Mouse (Mus musculus) cerebellum, adult 11-12 months (tissue): ENCODE measurements around the gene Nme9.
A peak's percentile ranks its signal among the peaks of the same experiment; 100 is the strongest.

Source experiments
- DNase-seq: peaks from one replicate; pipeline ENCODE4 v3.0.0; 2022

Nme9 gene

GRCm38 (mm10) chr9:99437031-99437764, 14.1 kb upstream of the Nme9 start, which contains the start of gene Mras:
Gene Mras, minus strand, starts transcription at chr9:99437381.
- DNase-seq, result peak; percentile 26

- DNase-seq, result peak; percentile 25
Observed at GRCm38 (mm10) chr9:99437781-99438565, 13.3 kb upstream of the Nme9 start.

GRCm38 (mm10) chr9:99439064-99439463, 12.2 kb upstream of the Nme9 start:
- peak; percentile 20 for DNase-seq

GRCm38 (mm10) chr9:99440941-99441340, 10.3 kb upstream of the Nme9 start:
- DNase-seq, result no peak

DNA sequence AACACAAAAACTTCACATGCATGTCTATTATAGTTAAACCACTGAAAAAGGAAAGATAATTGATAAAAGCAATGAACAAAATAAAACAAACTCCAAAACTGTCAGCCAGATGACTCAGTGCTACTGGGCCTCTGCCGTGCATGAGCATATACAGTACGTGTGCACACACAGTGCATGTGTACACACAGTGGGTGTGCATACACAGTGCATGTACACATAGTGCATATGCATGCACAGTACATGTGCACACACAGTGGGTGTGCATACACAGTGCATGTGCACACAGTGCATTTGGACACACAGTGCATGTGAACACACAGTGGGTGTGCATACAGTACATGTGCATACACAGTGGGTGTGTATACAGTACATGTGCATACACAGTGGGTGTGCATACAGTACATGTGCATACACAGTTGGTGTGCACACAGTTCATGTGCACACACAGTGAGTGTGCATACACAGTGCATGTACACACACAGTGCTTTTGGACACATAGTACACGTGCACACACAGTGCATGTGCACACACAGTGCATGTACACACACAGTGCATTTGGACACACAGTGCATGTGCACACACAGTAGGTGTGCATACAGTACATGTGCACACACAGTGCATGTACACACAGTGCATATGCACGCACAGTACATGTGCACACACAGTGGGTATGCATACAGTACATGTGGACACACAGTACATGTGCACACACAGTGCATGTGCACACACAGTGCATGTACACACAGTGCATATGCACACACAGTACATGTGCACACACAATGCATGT, 9.4 kb upstream of the Nme9 start:
- no peak for DNase-seq

- no peak for DNase-seq
Observed at GRCm38 (mm10) chr9:99444590-99445178, 6.6 kb upstream of the Nme9 start.

DNA sequence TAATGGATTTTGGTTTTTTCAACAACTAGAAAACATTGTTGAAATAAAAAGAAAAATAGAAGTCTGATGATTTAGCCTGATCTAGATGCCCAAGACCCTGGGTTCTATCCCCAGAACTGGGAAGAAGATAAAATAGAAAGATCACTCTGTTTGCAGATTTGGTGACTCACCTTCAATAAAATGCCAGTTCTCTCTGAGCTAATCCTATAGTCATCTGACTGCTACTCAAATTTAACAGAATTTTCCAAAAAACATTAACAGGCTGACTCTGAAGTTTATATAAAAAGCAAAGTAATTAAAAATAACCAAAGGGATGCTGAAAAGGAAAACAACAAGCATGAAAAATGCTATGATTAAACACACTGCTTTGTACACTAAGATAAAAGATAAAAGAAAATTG, 5.0 kb upstream of the Nme9 start:
- DNase-seq, result no peak

GRCm38 (mm10) chr9:99447323-99447722, 4.0 kb upstream of the Nme9 start:
- DNase-seq, result no peak

DNA sequence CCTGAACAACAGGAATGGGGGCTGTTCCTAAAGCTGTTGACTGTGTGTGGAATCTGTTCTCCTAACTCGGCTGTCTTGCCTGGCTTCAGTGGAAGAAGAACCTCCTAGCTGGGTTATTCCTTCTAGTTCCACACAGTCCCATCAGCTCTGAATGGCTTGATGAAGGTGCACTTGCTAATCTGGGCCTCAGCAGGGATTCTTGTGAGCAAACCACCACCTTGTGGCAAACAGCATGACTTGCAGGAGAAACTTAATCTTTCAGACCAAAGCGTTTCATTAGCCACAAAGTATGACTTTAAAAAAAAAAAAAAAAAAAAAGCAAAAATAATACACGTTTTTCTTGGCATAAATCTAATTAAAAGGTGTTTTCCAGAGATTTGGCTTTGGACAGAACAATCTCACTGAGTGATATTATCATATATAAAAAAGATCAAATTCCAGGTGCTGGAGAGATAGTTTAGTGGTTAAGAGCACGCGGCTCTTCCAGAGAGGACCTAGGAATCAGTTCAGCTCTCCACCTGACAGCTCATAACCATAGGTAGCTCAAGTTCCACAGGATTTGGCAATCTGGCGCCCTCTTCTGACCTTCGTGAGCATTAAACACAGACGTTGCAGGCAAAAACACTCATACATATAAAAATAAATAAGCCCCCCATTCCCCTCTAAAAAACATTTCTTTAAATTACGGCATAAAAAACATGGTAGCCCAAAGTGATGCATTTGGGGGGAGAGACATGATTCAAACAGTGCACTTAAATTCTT, 1.2 kb upstream of the Nme9 start:
- no peak for DNase-seq

DNA sequence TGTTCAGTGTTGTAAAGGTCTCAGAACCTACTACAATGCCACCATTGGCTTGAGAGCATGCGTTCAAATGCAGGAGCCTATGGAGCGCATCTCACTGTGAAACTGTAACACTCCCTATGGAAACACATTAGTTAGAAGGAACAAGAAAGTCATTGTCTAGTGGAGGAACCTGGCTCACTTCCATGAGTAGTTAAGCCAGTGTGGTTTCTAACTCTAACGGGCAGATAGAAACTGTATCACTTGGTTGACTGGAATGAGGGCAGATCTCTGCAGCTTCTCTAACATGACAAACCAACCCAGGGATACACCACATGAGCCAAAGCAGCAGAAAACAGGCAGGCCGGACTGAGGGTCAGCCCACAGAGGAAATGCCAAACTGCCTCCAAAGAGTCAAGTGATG, 2.9 kb downstream of the Nme9 start:
- DNase-seq, result no peak

DNA sequence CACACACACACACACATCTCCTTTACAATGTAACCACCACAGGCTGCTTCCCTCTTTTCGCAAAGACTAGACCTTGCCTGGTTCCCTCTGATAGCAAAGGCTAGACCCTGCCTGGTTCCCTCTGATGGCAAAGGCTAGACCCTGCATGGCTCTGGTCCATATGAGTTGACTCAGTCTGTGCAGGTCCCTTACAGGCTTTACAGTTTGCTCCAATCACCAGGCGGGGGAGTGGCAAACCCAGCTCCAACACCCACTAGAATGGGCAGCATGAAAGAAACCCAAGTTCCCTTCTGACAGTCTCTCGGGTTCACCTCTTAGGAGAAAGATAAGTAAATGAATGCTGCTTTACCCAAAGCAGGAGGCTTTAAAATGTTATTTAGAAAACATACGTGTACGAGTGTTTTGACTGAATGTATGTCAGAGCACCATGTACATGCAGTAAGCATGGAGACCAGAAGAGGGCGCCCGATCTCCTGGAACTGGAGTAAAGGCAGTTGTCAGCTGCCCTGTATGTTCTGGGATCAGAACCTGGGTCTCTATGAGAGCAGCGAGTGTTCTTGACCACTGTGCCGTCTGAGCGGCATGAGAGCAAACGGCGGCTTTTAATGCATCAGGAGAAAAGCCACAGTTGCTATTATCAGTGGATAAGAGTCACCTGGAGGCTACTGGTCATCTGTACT, 7.4 kb downstream of the Nme9 start:
- DNase-seq, result peak; percentile 36

DNA sequence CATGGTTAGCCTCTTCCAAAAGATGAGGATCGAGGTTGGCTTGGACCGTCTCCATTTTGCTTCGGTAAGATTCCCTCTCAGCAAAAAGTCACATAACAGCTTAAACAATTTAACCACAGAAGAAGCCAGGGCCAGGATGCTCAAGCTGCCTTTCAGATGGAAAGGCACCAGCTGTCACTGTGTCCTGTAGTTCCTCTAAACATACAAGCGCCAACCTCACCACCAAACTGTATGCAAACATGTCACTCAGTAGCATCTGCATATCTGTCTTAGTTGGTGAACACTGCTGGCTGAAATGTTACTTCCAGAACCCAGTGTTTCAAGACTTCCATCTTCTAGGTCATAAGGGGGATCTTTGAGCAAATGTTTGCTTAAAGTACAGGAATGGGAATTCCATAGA, 8.5 kb downstream of the Nme9 start:
- DNase-seq, result no peak

GRCm38 (mm10) chr9:99464876-99465275, 13.6 kb downstream of the Nme9 start:
- no peak for DNase-seq

DNA sequence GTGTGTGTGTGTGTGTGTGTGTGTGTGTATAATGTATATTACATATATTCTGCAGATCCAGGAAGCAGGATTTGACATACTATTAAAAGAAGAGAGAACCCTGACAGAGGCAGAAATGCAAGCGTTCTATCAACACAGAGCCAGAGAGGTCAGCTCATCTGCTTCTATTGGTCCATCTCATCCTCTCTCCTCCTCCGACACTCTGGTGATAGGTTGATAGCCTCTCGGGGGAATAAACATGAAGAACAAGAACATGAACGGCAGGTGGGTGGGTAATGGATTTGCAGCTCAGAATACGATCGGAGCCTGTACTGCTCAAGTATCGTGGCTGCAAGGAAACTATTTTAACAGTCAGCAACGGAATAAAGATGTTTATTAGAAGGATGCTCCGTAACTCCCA, 17.3 kb downstream of the Nme9 start:
- DNase-seq, result no peak

- no peak for DNase-seq
Observed at GRCm38 (mm10) chr9:99469681-99470273, 18.5 kb downstream of the Nme9 start.

DNA sequence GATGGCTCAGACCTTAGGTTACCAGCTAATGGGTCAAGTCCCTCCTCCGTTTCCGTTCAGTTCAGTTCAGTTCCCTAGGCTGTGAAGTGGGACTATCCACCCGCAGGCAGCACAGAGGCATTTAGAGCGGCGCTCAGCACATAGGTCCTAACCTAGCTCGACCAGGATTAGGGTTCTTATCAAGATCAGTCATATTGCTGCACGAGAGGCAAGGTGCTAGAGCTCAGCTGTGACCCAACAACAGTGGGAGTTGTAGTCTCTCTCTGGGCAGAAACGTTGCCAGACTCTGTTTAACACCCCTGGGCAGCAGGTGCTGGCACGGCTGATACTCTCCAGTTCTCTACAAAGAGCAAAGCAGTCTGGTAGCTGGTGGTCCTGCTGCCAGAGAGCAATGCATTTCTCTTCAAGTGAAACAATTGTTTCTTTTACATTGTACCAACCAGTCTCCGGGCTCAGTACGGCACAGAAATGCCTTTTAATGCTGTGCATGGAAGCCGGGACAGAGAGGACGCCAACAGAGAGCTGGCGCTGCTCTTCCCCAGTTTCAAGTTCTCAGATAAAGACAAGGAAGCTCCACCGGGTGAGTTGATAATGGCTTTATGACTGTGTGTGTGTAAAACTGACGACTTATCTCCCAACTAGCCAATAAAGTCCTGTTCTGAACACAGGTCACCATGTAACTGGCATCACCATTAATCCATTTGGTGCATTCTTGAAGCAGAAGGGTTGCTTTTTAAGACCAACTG, 19.2 kb downstream of the Nme9 start:
- DNase-seq, result no peak

- no peak for DNase-seq
Observed at GRCm38 (mm10) chr9:99471334-99471733, 20.1 kb downstream of the Nme9 start.

GRCm38 (mm10) chr9:99479181-99479711, 28.0 kb downstream of the Nme9 start:
- DNase-seq, result peak; percentile 47

DNA sequence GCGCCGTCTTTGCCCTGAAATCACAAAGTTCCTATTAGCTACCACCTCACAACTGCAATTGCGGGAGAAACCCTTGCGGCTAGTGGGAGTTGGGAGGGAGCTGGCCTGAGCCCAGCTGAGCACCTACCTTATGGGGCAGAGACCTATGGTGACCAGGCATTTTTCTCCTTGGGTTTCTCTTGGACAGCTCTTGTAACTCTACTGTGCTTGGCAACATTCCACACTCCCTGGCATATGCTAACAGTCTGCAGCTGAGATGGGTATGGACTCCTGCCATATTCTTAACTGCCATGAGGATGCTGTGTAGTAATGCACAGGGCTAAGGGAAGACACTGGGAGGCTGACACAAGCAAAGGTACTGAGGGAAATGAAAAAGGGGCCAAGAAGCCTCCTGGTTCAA, 29.5 kb downstream of the Nme9 start:
- peak; percentile 74 for DNase-seq

DNA sequence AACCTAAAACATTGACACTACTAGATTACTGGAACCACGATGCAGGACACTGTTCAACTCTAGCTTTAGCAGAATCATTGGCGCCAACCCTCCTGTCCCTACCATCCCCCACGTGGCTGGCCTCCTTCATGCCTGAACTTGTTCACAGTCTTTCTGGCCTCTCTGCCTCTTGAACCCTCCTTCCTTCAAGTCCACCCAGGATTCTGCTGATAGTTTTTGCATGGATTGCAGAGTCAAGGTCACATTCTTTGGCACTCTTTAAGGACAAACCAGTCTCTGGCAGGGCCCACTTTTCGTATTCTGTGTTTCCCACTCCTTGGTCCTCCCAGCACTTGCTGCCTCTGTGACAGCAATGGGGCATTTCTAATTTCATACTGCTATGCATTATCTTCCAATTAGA, 31.9 kb downstream of the Nme9 start:
- no peak for DNase-seq
